Mouse (Mus musculus): Measurements from ENCODE around the gene Snx25.

Snx25 gene

GRCm38 (mm10) chr8:46010746-46011680 is 140.9 kb downstream of the Snx25 start:
- no peak for DNase-seq (ENCODE audit: low spot score in 2 of 2)

DNA sequence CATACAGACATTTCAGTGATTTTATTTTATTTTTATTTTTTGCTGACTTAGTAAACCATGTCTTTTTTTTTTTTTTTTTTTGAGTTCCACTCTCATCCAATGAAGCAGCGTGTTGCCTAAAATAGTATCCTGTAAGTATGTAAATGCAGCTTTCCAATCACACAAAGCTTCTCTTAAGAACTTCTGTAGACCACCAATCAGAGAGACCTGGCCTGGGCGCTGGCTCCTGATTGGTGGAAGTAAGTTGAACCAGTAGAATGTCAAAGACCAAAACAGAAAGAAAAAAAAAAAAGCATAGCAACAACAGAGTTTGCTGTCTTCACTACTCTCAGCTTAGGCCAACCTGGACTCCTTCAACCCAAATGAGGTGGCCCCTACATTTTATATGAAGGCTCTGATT is 141.7 kb downstream of the Snx25 start:
- DNase-seq (ENCODE audit: low spot score in 2 of 2): no peak

- no peak for DNase-seq (ENCODE audit: low spot score in 2 of 2)
These were observed 144.8 kb downstream of the Snx25 start for GRCm38 (mm10) chr8:46007050-46007672.

GRCm38 (mm10) chr8:46005596-46005995 is 146.4 kb downstream of the Snx25 start, which contains the start of gene Ankrd37:
TSS of gene Ankrd37 (minus strand) at chr8:46005707.
- no peak for DNase-seq (ENCODE audit: low spot score in 2 of 2)

GRCm38 (mm10) chr8:45999784-46000705 is 151.9 kb downstream of the Snx25 start:
- DNase-seq (ENCODE audit: low spot score in 2 of 2): peak; percentile 98 to 99

GRCm38 (mm10) chr8:45999138-45999783 is 152.7 kb downstream of the Snx25 start, which contains the start of gene Lrp2bp:
TSS of gene Lrp2bp (plus strand) at chr8:45999303.
- DNase-seq (ENCODE audit: low spot score in 2 of 2): no peak

- DNase-seq (ENCODE audit: low spot score in 2 of 2): no peak
These were observed 153.7 kb downstream of the Snx25 start for GRCm38 (mm10) chr8:45998228-45998627.

DNA sequence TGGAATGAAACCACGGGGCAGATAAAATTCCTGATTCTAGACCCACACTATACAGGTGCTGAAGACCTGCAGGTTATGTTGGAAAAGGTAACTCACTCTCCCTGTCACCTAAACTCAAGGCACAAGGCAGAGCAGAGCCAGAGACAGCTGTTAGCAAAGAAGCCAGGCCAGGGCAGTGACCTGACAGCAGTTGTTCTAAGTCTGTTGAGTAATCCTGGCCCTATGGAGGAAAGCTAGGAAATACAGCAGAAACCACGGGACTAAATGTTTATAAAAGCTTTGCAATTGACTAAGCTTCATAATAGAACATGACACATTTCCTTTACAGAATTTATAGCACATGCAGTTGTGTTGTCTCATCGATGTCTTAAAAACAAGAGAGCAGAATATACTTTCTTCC is 156.4 kb downstream of the Snx25 start:
- no peak for DNase-seq (ENCODE audit: low spot score in 2 of 2)

DNA sequence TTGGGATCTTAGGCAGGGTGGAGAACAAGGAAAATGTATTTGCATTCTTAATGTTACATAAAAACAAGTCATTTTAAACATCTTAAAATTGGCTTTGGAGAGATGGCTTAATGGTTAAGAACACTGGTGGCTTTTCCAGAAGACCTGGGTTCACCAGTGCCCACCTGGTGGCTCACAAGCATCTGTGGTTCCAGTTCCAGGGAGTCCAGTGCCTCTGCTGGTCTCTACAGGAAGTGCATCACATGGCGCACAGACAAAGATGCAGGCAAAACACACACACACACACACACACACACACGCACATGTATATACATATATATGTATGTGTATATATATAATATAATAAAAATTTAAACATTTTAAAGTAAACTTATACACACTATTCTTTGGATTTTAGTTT is 157.8 kb downstream of the Snx25 start:
- no peak for DNase-seq (ENCODE audit: low spot score in 2 of 2)

DNA sequence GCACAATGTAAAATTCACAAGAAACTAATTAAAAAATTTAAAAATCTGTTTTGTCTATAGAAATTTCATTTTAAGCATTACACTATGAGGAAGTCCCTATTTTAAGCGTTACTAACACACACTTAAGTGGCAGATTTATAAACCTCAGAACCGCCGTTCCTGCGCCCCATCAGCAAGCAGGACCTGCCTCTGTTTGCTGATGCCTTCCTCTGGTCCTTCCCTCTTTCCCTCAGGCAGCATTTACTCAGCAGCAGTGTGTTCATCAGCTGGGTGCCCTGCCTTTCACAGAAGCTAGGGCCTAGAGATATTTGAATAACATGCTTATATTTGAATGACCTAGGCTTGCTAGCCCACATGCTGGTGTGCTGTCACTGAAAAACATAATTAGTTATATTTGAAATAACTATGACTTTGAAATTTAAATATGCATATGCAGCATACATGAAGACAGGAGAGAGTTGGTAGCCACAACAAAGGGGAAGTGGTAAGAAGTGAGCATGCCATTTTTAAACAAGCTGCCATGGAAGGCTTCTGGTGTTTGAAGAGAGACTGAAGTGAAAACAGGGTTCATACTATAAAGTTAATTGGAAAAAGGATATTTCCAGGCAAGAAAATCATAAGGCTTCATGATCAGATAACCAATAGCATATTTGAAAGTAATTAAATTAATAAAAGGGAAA is 161.2 kb downstream of the Snx25 start:
- no peak for DNase-seq (ENCODE audit: low spot score in 2 of 2)

DNA sequence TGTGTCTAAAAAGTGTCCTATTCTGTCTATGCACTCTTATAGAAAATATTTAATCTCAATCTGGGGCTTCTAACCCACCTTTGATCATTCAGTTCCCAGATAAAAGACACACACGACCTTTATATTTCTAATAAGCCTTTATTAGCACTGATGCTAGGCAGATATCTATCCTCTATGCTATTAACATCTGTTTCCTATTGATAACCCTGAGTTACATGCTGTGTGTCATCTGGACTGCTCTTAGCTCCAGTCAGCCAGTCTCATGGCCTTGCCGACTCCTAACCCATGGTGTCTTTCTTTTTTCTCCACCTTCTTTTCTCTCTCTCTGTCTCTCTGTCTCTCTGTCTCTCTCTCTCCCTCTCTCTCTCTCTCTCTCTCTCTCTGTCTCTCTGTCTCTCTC is 163.8 kb downstream of the Snx25 start:
- DNase-seq (ENCODE audit: low spot score in 2 of 2): no peak

GRCm38 (mm10) chr8:45986665-45987064 is 165.3 kb downstream of the Snx25 start:
- no peak for DNase-seq (ENCODE audit: low spot score in 2 of 2)
